In the genomic region with DNA sequence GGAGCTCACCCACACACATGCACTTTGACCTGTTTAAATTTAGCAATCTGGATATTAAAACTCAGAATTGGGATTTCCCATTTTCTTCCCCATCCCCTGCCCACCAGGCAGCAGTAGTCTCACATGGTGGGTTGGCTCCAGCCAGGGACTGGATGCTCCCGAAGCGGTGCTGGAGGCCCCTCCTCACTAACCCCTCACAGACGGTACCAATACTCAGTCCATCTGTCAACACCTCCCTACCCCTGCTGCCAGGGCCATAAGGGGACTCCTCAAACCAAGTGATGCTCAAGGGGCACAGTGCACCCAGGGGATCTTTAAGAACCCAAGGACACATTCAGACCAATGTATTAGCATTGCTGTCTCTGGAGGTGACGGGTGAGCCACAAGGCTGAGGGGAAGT, we compare ENCODE assay signal across 15 mouse cellular contexts. TPM values are rescaled to one million over a fixed set of nuclear protein-coding genes. Genes with fewer than 3 reads are reported as not detected.
A peak's percentile ranks its signal among the peaks of the same experiment; 100 is the strongest.
DNase-seq lines count a peak whose midpoint lies in the region; ATAC-seq and TF ChIP-seq lines count a peak whose summit lies in the region.
"Had no signal": no experiment of that assay in that cellular context is flagged by ENCODE, and none has a peak within 500 bp of the region (broad histone marks: within the 10 kb centered on the region; RNA-seq: fewer than 3 reads in every experiment).

No protein-coding gene starts in this region.

- WGBS in heart, embryonic 11.5 days (ENCODE audit: insufficient replicate concordance), result 34% methylated on average over 4 of the region's 4 CpGs
- WGBS in kidney, postnatal 0 days, result 53% methylated on average over 4 of the region's 4 CpGs
- 67% methylated on average over 4 of the region's 4 CpGs for WGBS in intestine, embryonic 15.5 days
- WGBS in liver, postnatal 0 days (ENCODE audit: insufficient replicate concordance), result 71% methylated on average over 4 of the region's 4 CpGs
- WGBS in midbrain, postnatal 0 days, result 67% methylated on average over 4 of the region's 4 CpGs
- 64% methylated on average over 4 of the region's 4 CpGs for WGBS in midbrain, embryonic 13.5 days

- TF ChIP-seq CTCF in kidney, postnatal 0 days (IDR thresholded peaks at IDR 0.05; ENCODE audit: low read depth), result no peak
- no peak for TF ChIP-seq CTCF in liver, postnatal 0 days (IDR thresholded peaks at IDR 0.05; ENCODE audit: low read depth)
- no peak for TF ChIP-seq CTCF in midbrain, postnatal 0 days (IDR thresholded peaks at IDR 0.05)

- H3K4me2 ChIP-seq in heart, embryonic 11.5 days, result no peak overlapping the region
- H3K4me2 ChIP-seq in kidney, postnatal 0 days (ENCODE audit: low read length), result no peak overlapping the region
- H3K4me2 ChIP-seq in intestine, embryonic 15.5 days (replicated peaks), result peak overlapping the region; percentile 33; the same call in 1 of the 2 replicates
- no peak overlapping the region for H3K4me2 ChIP-seq in liver, postnatal 0 days (ENCODE audit: low read depth, low read length)
- no peak overlapping the region for H3K4me2 ChIP-seq in midbrain, postnatal 0 days (ENCODE audit: low read depth, low read length, poor library complexity, severe bottlenecking)
- H3K4me2 ChIP-seq in midbrain, embryonic 13.5 days (replicated peaks), result no peak overlapping the region
- H3K4me2 ChIP-seq: forebrain, embryonic 15.5 days had no signal

- no peak overlapping the region for H3K4me3 ChIP-seq in heart, embryonic 11.5 days (ENCODE audit: low read depth, low read length)
- no peak overlapping the region for H3K4me3 ChIP-seq in kidney, postnatal 0 days (replicated peaks; ENCODE audit: low read depth, low read length)
- H3K4me3 ChIP-seq in intestine, embryonic 15.5 days (replicated peaks), result no peak overlapping the region
- H3K4me3 ChIP-seq in liver, postnatal 0 days (ENCODE audit: low read depth, low read length), result no peak overlapping the region
- no peak overlapping the region for H3K4me3 ChIP-seq in midbrain, postnatal 0 days (ENCODE audit: low read depth, low read length)
- no peak overlapping the region for H3K4me3 ChIP-seq in midbrain, embryonic 13.5 days (replicated peaks)
- H3K4me3 ChIP-seq: forebrain, embryonic 15.5 days had no signal

- DNase-seq in heart, postnatal 36 days, result no peak
- DNase-seq in kidney, postnatal 0 days (ENCODE audit: low spot score), result no peak
- DNase-seq in kidney, postnatal 14 days, result no peak
- no peak for DNase-seq in liver, postnatal 0 days
- DNase-seq in midbrain, postnatal 0 days (ENCODE audit: low spot score), result no peak
- DNase-seq: B cell, adult 2 months; cerebellum, postnatal 14 days; right cerebral cortex, postnatal 14 days; thymus, postnatal 14 days had no signal

- H3K27ac ChIP-seq in heart, embryonic 11.5 days (ENCODE audit: low read depth, low read length), result peak overlapping the region; percentile 77
- peak overlapping the region; percentile 25; the same call in 1 of the 2 replicates for H3K27ac ChIP-seq in kidney, postnatal 0 days
- H3K27ac ChIP-seq in intestine, embryonic 15.5 days, result peak overlapping the region; percentile 46
- peak overlapping the region; percentile 66 for H3K27ac ChIP-seq in liver, postnatal 0 days (ENCODE audit: low read depth)
- no peak overlapping the region for H3K27ac ChIP-seq in midbrain, postnatal 0 days (ENCODE audit: low read depth, low read length)
- no peak overlapping the region for H3K27ac ChIP-seq in midbrain, embryonic 13.5 days
- H3K27ac ChIP-seq: forebrain, embryonic 15.5 days; hindbrain, postnatal 0 days had no signal

- peaks cover 48% of the 10 kb centered on the region for H3K4me1 ChIP-seq in heart, embryonic 11.5 days (ENCODE audit: control insufficient read depth, insufficient read depth, low read length)
- peaks cover 24% of the 10 kb centered on the region for H3K4me1 ChIP-seq in kidney, postnatal 0 days (replicated peaks; ENCODE audit: insufficient read depth, low read length)
- H3K4me1 ChIP-seq in intestine, embryonic 15.5 days (replicated peaks), result peaks cover 34% of the 10 kb centered on the region
- peaks cover 43% of the 10 kb centered on the region for H3K4me1 ChIP-seq in liver, postnatal 0 days (ENCODE audit: insufficient read depth)
- no peaks in the 10 kb centered on the region for H3K4me1 ChIP-seq in midbrain, postnatal 0 days (ENCODE audit: insufficient read depth, low read length)
- peaks cover 16% of the 10 kb centered on the region for H3K4me1 ChIP-seq in midbrain, embryonic 13.5 days (replicated peaks)
- H3K4me1 ChIP-seq: forebrain, embryonic 15.5 days had no signal

- H3K36me3 ChIP-seq in heart, embryonic 11.5 days (ENCODE audit: control insufficient read depth, insufficient read depth, low read length), result no peaks in the 10 kb centered on the region
- H3K36me3 ChIP-seq in kidney, postnatal 0 days (ENCODE audit: insufficient read depth, low read length), result no peaks in the 10 kb centered on the region
- no peaks in the 10 kb centered on the region for H3K36me3 ChIP-seq in intestine, embryonic 15.5 days
- peaks cover 13% of the 10 kb centered on the region; the same call in 1 of the 2 replicates for H3K36me3 ChIP-seq in liver, postnatal 0 days (replicated peaks; ENCODE audit: insufficient read depth, low read length)
- no peaks in the 10 kb centered on the region for H3K36me3 ChIP-seq in midbrain, postnatal 0 days (ENCODE audit: insufficient read depth, low read length)
- H3K36me3 ChIP-seq in midbrain, embryonic 13.5 days, result no peaks in the 10 kb centered on the region
- H3K36me3 ChIP-seq: forebrain, embryonic 15.5 days had no signal

- H3K9ac ChIP-seq in heart, embryonic 11.5 days (ENCODE audit: low read depth, low read length), result no peak overlapping the region
- H3K9ac ChIP-seq in kidney, postnatal 0 days (ENCODE audit: low read depth, low read length), result no peak overlapping the region
- no peak overlapping the region for H3K9ac ChIP-seq in intestine, embryonic 15.5 days
- H3K9ac ChIP-seq in liver, postnatal 0 days (replicated peaks), result no peak overlapping the region
- H3K9ac ChIP-seq in midbrain, postnatal 0 days (replicated peaks; ENCODE audit: low read length, poor library complexity, severe bottlenecking), result no peak overlapping the region
- H3K9ac ChIP-seq in midbrain, embryonic 13.5 days (replicated peaks), result no peak overlapping the region
- H3K9ac ChIP-seq: forebrain, embryonic 15.5 days had no signal

- no peak for TF ChIP-seq EP300 in liver, postnatal 0 days (IDR thresholded peaks at IDR 0.05; ENCODE audit: low read depth)

- no peaks in the 10 kb centered on the region for H3K27me3 ChIP-seq in heart, embryonic 11.5 days (ENCODE audit: control insufficient read depth, insufficient read depth, low read length)
- H3K27me3 ChIP-seq in kidney, postnatal 0 days (ENCODE audit: insufficient read depth, low read length), result no peaks in the 10 kb centered on the region
- H3K27me3 ChIP-seq in intestine, embryonic 15.5 days (replicated peaks), result no peaks in the 10 kb centered on the region
- H3K27me3 ChIP-seq in liver, postnatal 0 days (ENCODE audit: insufficient read depth, low read length), result no peaks in the 10 kb centered on the region
- H3K27me3 ChIP-seq in midbrain, postnatal 0 days (ENCODE audit: insufficient read depth, low read length), result no peaks in the 10 kb centered on the region
- H3K27me3 ChIP-seq in midbrain, embryonic 13.5 days, result no peaks in the 10 kb centered on the region
- H3K27me3 ChIP-seq: forebrain, embryonic 15.5 days had no signal

- intact Hi-C loops in heart, postnatal 36 days (cut with DNase I), result loop anchor here (1.0 kb wide), 1 partner anchor 89 kb away; no protein-coding TSS in a partner anchor

- 0 out of 2 replicates have a peak, but pooled peaks have one; percentile 39 for ATAC-seq in heart, embryonic 11.5 days (replicated peaks; ENCODE audit: insufficient number of reproducible peaks, low FRiP score, low TSS enrichment)
- ATAC-seq in kidney, postnatal 0 days (replicated peaks; ENCODE audit: low FRiP score, low read depth), result no peak
- ATAC-seq in intestine, embryonic 15.5 days, result 0 out of 2 replicates have a peak, but pooled peaks have one; percentile 7
- ATAC-seq in liver, postnatal 0 days, result no peak
- ATAC-seq in midbrain, postnatal 0 days (ENCODE audit: low FRiP score), result no peak
- no peak for ATAC-seq in midbrain, embryonic 13.5 days
- ATAC-seq: hindbrain, postnatal 0 days; midbrain, embryonic 16.5 days had no signal

- no peaks in the 10 kb centered on the region for H3K9me3 ChIP-seq in heart, embryonic 11.5 days (replicated peaks; ENCODE audit: control insufficient read depth, low read length)
- no peaks in the 10 kb centered on the region for H3K9me3 ChIP-seq in kidney, postnatal 0 days (replicated peaks; ENCODE audit: low read length)
- H3K9me3 ChIP-seq in intestine, embryonic 15.5 days, result no peaks in the 10 kb centered on the region
- H3K9me3 ChIP-seq in liver, postnatal 0 days (ENCODE audit: low read length), result no peaks in the 10 kb centered on the region
- no peaks in the 10 kb centered on the region for H3K9me3 ChIP-seq in midbrain, postnatal 0 days (ENCODE audit: low read length)
- no peaks in the 10 kb centered on the region for H3K9me3 ChIP-seq in midbrain, embryonic 13.5 days
- H3K9me3 ChIP-seq: forebrain, embryonic 15.5 days had no signal

RNA-seq across cellular contexts. Expression of a gene that starts 16.7 kb away (rescaled TPM):
- polyA plus RNA-seq in heart, embryonic 11.5 days (2014; fragmentation: Nextera tagmentation; extraction: Ambion mirVana), result 92.7 and 99.4 TPM in 2 replicates
- total RNA-seq in heart, postnatal 36 days (2021), result 100 to 1,000 TPM; 294 to 308 TPM
- polyA plus RNA-seq in kidney, postnatal 0 days (2015; fragmentation: Nextera tagmentation; extraction: Ambion mirVana), result 56.5 and 61.2 TPM in 2 replicates
- 89.9 and 90.5 TPM in 2 replicates for polyA plus RNA-seq in intestine, embryonic 15.5 days (2015; fragmentation: Nextera tagmentation; extraction: Ambion mirVana)
- 36.0 and 38.4 TPM in 2 replicates for polyA plus RNA-seq in liver, postnatal 0 days (2015; fragmentation: Nextera tagmentation; extraction: Ambion mirVana)
- total RNA-seq in midbrain, postnatal 0 days (2014; rRNA removed), result 51.4 and 55.8 TPM in 2 replicates
- 50.2 and 52.2 TPM in 2 replicates for polyA plus RNA-seq in midbrain, postnatal 0 days (2015; fragmentation: Nextera tagmentation; extraction: Ambion mirVana)
- 25.3 and 25.5 TPM in 2 replicates for polyA plus RNA-seq in midbrain, embryonic 13.5 days (2015; fragmentation: Nextera tagmentation; extraction: Ambion mirVana)

RNA-seq across cellular contexts. Expression of a gene that starts 58.2 kb away (rescaled TPM):
- 18.9 and 22.6 TPM in 2 replicates for polyA plus RNA-seq in heart, embryonic 11.5 days (2014; fragmentation: Nextera tagmentation; extraction: Ambion mirVana)
- total RNA-seq in heart, postnatal 36 days (2021), result 10 to 100 TPM; 35.0 to 39.0 TPM
- polyA plus RNA-seq in kidney, postnatal 0 days (2015; fragmentation: Nextera tagmentation; extraction: Ambion mirVana), result 15.7 and 15.9 TPM in 2 replicates
- 20.6 and 21.0 TPM in 2 replicates for polyA plus RNA-seq in intestine, embryonic 15.5 days (2015; fragmentation: Nextera tagmentation; extraction: Ambion mirVana)
- 13.7 and 13.8 TPM in 2 replicates for polyA plus RNA-seq in liver, postnatal 0 days (2015; fragmentation: Nextera tagmentation; extraction: Ambion mirVana)
- total RNA-seq in midbrain, postnatal 0 days (2014; rRNA removed), result 28.3 and 34.3 TPM in 2 replicates
- polyA plus RNA-seq in midbrain, postnatal 0 days (2015; fragmentation: Nextera tagmentation; extraction: Ambion mirVana), result 13.9 and 15.3 TPM in 2 replicates
- 7.3 and 9.3 TPM in 2 replicates for polyA plus RNA-seq in midbrain, embryonic 13.5 days (2015; fragmentation: Nextera tagmentation; extraction: Ambion mirVana)

Comparison
In these comparisons a context has a peak if more than half of its experiments do, and no peak if none do; other contexts are left out.
1. ATAC-seq: peak in heart, embryonic 11.5 days (single experiment) and intestine, embryonic 15.5 days (single experiment); none in kidney, postnatal 0 days (single experiment), liver, postnatal 0 days (single experiment), midbrain, postnatal 0 days (single experiment) and midbrain, embryonic 13.5 days (single experiment).
2. H3K27ac ChIP-seq: peak in heart, embryonic 11.5 days (single experiment), kidney, postnatal 0 days (single experiment), intestine, embryonic 15.5 days (single experiment) and liver, postnatal 0 days (single experiment); none in midbrain, postnatal 0 days (single experiment) and midbrain, embryonic 13.5 days (single experiment).